Mouse (Mus musculus) CD8-positive naive resting alpha-beta T cell, adult 2 months (primary cell): ENCODE data around the gene Vmn1r23.
"Not testable (repeated sequence)": the region's sequence is repeated elsewhere in the genome, so short reads cannot be mapped to it uniquely, and the experiment has no call there.

Source experiments
- DNase-seq, 2 experiments: peaks; one replicate each; pipeline ENCODE4 v3.0.0; 2022; ENCODE audit warnings: low read depth in 2 of 2, low spot score in 2 of 2

Vmn1r23 gene

DNA sequence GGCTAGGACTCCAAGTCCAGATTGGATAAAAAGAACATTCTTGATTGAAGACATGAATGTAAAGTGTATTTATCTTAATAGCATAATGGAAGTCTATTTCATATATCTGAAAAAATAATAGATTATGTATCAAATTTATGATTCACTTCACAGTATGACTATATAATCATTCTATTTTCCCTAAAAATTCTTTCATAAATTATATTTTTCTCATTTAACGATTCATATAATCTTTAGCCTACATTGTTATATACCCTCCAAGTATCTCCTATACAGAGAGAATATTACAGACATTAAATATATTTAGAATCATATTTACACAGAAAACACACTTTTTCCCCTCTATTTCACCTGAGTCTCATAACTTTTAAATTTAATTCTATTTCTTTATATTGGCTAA, at the start of gene Vmn1r23:
Gene Vmn1r23 (minus strand): TSS at position 101 of the 400 bp plus-strand sequence.
- DNase-seq: no peak

DNA sequence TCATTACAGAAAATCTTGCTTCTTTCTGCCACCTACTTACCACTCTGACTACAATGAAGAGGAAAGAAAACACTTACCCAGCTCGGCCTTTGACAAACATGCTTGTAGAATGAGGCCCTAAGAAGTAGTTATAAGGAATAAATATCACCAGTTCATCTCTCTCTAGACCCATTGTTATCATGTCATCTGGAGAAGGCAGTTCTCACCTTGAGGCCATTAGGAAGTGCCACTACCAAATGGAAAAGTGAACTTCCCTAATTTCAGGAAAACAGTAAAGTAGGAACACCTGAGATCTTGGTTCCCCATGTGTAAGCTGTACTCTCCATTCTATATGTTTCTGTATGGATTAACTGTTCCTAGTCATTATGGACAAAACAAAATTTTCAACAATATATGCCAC, 34.8 kb upstream of the Vmn1r23 start, which contains the start of gene Vmn1r24:
Gene Vmn1r24 (minus strand): TSS at position 101 of the 400 bp plus-strand sequence.
- not testable (repeated sequence) for DNase-seq

DNA sequence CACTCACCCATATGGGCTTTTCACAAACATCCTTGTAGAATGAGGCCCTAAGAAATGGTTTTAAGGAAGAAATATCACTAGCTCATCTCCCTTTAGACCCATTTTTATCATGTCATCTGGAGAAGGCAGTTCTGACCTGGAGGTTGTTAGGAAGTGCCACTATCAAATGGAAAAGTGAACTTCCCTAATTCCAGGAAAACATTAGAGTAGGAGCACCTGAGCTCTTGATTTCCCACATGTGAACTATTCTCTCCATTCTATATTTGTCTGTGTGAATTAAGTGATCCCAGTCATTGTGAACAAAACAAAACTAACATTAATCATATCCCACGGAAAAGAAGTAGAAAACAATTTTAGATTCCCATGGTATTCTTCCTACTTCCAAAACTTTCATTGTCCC, 18.7 kb downstream of the Vmn1r23 start, which contains the start of gene Vmn1r22:
Gene Vmn1r22 (minus strand): TSS at position 101 of the 400 bp plus-strand sequence.
- no peak for DNase-seq
